In the genomic region with DNA sequence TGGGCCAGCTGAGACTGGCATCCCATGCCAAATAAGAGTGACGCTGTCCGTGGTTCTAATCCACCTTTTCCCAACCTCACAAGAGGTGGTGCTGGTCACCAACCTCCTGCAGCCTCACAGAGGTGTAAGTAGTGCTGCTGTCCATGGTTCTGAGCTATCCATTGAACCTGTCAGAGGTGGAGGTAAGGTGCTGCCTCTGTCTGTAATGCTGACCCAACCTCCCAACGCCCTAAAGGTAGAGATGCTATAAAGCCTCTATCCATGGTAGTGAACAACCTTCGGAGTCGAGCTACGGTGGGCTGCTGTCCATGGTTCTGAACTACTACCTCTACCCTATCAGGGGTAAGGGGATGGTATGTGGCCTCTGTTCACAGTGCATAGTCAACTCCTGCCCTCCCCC, we compare ENCODE assay signal across 9 mouse cellular contexts. TPM values are rescaled to one million over a fixed set of nuclear protein-coding genes. Genes with fewer than 3 reads are reported as not detected.
DNase-seq lines count a peak whose midpoint lies in the region; ATAC-seq and TF ChIP-seq lines count a peak whose summit lies in the region.
"Had no signal": no experiment of that assay in that cellular context is flagged by ENCODE, and none has a peak within 500 bp of the region (broad histone marks: within the 10 kb centered on the region; RNA-seq: fewer than 3 reads in every experiment).

No protein-coding gene starts in this region.

- TF ChIP-seq CTCF in liver, postnatal 0 days (IDR thresholded peaks at IDR 0.05; ENCODE audit: low read depth) = no peak

- ATAC-seq in liver, postnatal 0 days = no peak
- ATAC-seq in neural tube, embryonic 11.5 days (ENCODE audit: insufficient read depth, low FRiP score, low TSS enrichment) = no peak
- no peak for ATAC-seq in forebrain, embryonic 12.5 days (ENCODE audit: low FRiP score)
- no peak for ATAC-seq in frontal cortex, adult (ENCODE audit: low TSS enrichment)

- H3K4me1 ChIP-seq in liver, postnatal 0 days (ENCODE audit: insufficient read depth) = no peaks in the 10 kb centered on the region
- no peaks in the 10 kb centered on the region for H3K4me1 ChIP-seq in neural tube, embryonic 11.5 days (ENCODE audit: control insufficient read depth, insufficient read depth, low read length)
- no peaks in the 10 kb centered on the region for H3K4me1 ChIP-seq in forebrain, embryonic 12.5 days
- H3K4me1 ChIP-seq: heart, embryonic 13.5 days had no signal

- 18% methylated on average over 6 of the region's 6 CpGs for WGBS in liver, postnatal 0 days (ENCODE audit: insufficient replicate concordance)
- WGBS in neural tube, embryonic 11.5 days = 23% methylated on average over 6 of the region's 6 CpGs
- 22% methylated on average over 6 of the region's 6 CpGs for WGBS in forebrain, embryonic 12.5 days

- H3K27me3 ChIP-seq in liver, postnatal 0 days (ENCODE audit: insufficient read depth, low read length) = no peaks in the 10 kb centered on the region
- H3K27me3 ChIP-seq in neural tube, embryonic 11.5 days (ENCODE audit: control insufficient read depth, insufficient read depth, low read length) = no peaks in the 10 kb centered on the region
- H3K27me3 ChIP-seq in forebrain, embryonic 12.5 days = no peaks in the 10 kb centered on the region
- H3K27me3 ChIP-seq: heart, embryonic 13.5 days had no signal

- no peak overlapping the region for H3K27ac ChIP-seq in liver, postnatal 0 days (ENCODE audit: low read depth)
- no peak overlapping the region for H3K27ac ChIP-seq in neural tube, embryonic 11.5 days (ENCODE audit: low read depth, low read length)
- no peak overlapping the region for H3K27ac ChIP-seq in forebrain, embryonic 12.5 days
- H3K27ac ChIP-seq: heart, embryonic 13.5 days had no signal

- DNase-seq in liver (peak; percentile 35), adipocyte (ENCODE audit: low spot score) (peak; percentile 2)
- DNase-seq in liver, postnatal 0 days = no peak
- DNase-seq in kidney, adult 8-10 months = peak; percentile 28 to 37
- peak; percentile 47 for DNase-seq in neural tube, embryonic 11.5 days (ENCODE audit: low spot score)
- DNase-seq in right cerebral cortex, postnatal 4 days = no peak

- H3K36me3 ChIP-seq in liver, postnatal 0 days (replicated peaks; ENCODE audit: insufficient read depth, low read length) = no peaks in the 10 kb centered on the region
- no peaks in the 10 kb centered on the region for H3K36me3 ChIP-seq in neural tube, embryonic 11.5 days (ENCODE audit: control insufficient read depth, insufficient read depth, low read length)
- H3K36me3 ChIP-seq in forebrain, embryonic 12.5 days (replicated peaks) = no peaks in the 10 kb centered on the region
- H3K36me3 ChIP-seq: heart, embryonic 13.5 days had no signal

- H3K4me2 ChIP-seq in liver, postnatal 0 days (ENCODE audit: low read depth, low read length) = no peak overlapping the region
- H3K4me2 ChIP-seq in neural tube, embryonic 11.5 days (ENCODE audit: low read depth) = no peak overlapping the region
- H3K4me2 ChIP-seq in forebrain, embryonic 12.5 days = no peak overlapping the region
- H3K4me2 ChIP-seq: heart, embryonic 13.5 days had no signal

- TF ChIP-seq EP300 in liver, postnatal 0 days (IDR thresholded peaks at IDR 0.05; ENCODE audit: low read depth) = no peak

- H3K9ac ChIP-seq in liver, postnatal 0 days (replicated peaks) = no peak overlapping the region
- no peak overlapping the region for H3K9ac ChIP-seq in neural tube, embryonic 11.5 days (ENCODE audit: low read length)
- no peak overlapping the region for H3K9ac ChIP-seq in forebrain, embryonic 12.5 days
- H3K9ac ChIP-seq: heart, embryonic 13.5 days had no signal

- no peak overlapping the region for H3K4me3 ChIP-seq in liver, postnatal 0 days (ENCODE audit: low read depth, low read length)
- H3K4me3 ChIP-seq in neural tube, embryonic 11.5 days (ENCODE audit: low read depth, low read length) = no peak overlapping the region
- no peak overlapping the region for H3K4me3 ChIP-seq in forebrain, embryonic 12.5 days (replicated peaks)
- H3K4me3 ChIP-seq: heart, embryonic 13.5 days had no signal

- no peaks in the 10 kb centered on the region for H3K9me3 ChIP-seq in liver, postnatal 0 days (ENCODE audit: low read length)
- H3K9me3 ChIP-seq in neural tube, embryonic 11.5 days (ENCODE audit: control insufficient read depth, low read length) = no peaks in the 10 kb centered on the region
- H3K9me3 ChIP-seq in forebrain, embryonic 12.5 days = 0 out of 2 replicates have a peak, but pooled peaks cover 2% of the 10 kb centered on the region
- H3K9me3 ChIP-seq: heart, embryonic 13.5 days had no signal

RNA-seq across cellular contexts. Expression of a gene that starts 11.5 kb away (rescaled TPM):
- polyA plus RNA-seq in liver, postnatal 0 days (2015; fragmentation: Nextera tagmentation; extraction: Ambion mirVana) = not detected in 2 replicates
- polyA plus RNA-seq in neural tube, embryonic 11.5 days (2014; fragmentation: Nextera tagmentation; extraction: Ambion mirVana) = 0.51 and 0.77 TPM in 2 replicates
- 1.4 and 1.7 TPM in 2 replicates for polyA plus RNA-seq in forebrain, embryonic 12.5 days (2016; fragmentation: Nextera tagmentation; extraction: Ambion mirVana)
- polyA plus RNA-seq: heart, embryonic 13.5 days had no signal

Comparison
In these comparisons a context has a peak if more than half of its experiments do, and no peak if none do; other contexts are left out.
1. DNase-seq: peak in liver (single experiment), adipocyte (single experiment), kidney, adult 8-10 months (2 of 2) and neural tube, embryonic 11.5 days (single experiment); none in liver, postnatal 0 days (single experiment) and right cerebral cortex, postnatal 4 days (single experiment).